Mouse (Mus musculus): ENCODE measurements around the gene Rmi1. TPM values are rescaled to one million over a fixed set of nuclear protein-coding genes. Genes with fewer than 3 reads are reported as not detected.
A peak's percentile ranks its signal among the peaks of the same experiment; 100 is the strongest.
"Not testable (repeated sequence)": the region's sequence is repeated elsewhere in the genome, so short reads cannot be mapped to it uniquely, and the experiment has no call there.

Rmi1 gene
- polyA plus RNA-seq, 1 experiment, result 9.4 TPM

DNA sequence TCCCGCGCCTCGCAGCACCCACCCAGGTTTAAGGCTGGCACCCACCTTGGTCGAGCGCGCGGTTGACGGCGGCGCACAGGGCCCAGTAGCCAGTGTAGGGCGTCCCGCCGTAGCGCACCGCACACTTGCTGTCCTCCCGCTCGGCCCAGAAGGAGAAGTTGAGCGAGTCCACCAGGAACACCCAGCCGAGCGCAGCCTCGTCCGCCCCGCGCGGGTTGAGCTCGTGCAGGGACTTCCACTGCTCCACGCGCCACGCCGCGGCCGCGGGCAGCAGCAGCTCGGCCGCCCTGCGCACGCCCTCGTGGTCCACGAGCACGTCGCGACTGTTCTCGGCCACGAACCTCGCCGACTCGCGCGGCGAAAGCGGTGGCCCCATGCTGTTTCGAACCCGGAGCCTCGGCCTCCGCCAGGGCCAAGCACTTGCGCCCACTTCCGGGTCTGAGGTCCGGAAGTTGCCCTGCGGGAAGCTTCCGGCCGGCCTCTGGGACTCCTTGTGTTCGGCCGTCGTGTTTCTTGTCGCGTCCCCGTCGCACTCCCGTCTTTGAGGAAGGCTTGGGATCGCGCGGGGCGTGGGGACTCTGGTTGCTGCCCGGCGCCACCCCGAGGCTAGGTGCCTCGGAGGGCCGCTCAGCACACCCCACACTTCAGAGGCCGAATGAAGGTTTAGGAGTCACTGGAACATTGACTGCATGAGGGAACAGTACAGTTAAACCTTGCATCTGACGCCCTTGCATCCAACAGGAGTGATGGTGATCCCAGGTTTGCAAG, 17.1 kb upstream of the Rmi1 start, which contains the start of gene 2210016F16Rik:
2210016F16Rik (minus strand) TSS at position 447 of the 768 bp plus-strand sequence.
- 2% methylated on average over 80 of the region's 80 CpGs for WGBS
- peak; percentile 22 to 60 for DNase-seq (ENCODE audit: low read depth in 1 of 2, low spot score in 2 of 2)
- Histone ChIP-seq H3K27ac (ENCODE audit: insufficient read depth, low read length) (peak within 1 kb of the TSS; percentile 71), H3K36me3 (ENCODE audit: control insufficient read depth, insufficient read depth, low read length) (peaks cover 18% of the 10 kb centered on the region), H3K4me3 (ENCODE audit: extremely low read depth, insufficient read depth, insufficient read length) (peak within 1 kb of the TSS; percentile 86), H3K27me3 (ENCODE audit: control insufficient read depth, insufficient read depth, low read length) (no peaks in the 10 kb centered on the region), H3K4me1 (ENCODE audit: control insufficient read depth, insufficient read depth, insufficient read length) (peaks cover 5% of the 10 kb centered on the region)
- peak; percentile 38 for TF ChIP-seq POLR2A (IDR thresholded peaks at IDR 0.05; ENCODE audit: low read depth, low read length)
- no peak for TF ChIP-seq CTCF (IDR thresholded peaks at IDR 0.05; ENCODE audit: extremely low read depth, insufficient read depth, insufficient read length, insufficient replicate concordance)

DNA sequence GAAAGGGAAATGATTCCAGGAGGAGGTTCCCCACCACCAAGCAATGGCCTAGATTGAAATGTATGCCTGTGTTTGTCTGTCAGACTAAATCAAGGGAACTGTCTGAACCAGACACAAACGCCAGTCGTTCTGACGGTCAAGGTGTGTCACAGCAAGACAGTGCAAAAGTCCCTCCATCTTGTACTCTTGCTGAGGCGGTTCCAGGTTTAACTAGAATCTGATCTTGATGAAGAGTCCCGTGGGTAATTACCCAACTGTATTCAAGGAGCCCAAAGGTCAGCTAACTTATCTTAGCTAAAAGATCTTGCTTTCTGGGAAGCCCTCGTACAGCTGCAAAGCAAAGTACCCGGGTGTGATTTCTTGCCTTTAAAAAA, 16.5 kb upstream of the Rmi1 start:
- WGBS, result 83% methylated on average over 7 of the region's 7 CpGs
- Histone ChIP-seq H3K27ac (ENCODE audit: insufficient read depth, low read length) (peak overlapping the region; percentile 71; the same call in 1 of the 2 replicates), H3K27me3 (ENCODE audit: control insufficient read depth, insufficient read depth, low read length) (no peaks in the 10 kb centered on the region), H3K4me1 (ENCODE audit: control insufficient read depth, insufficient read depth, insufficient read length) (peaks cover 5% of the 10 kb centered on the region), H3K36me3 (ENCODE audit: control insufficient read depth, insufficient read depth, low read length) (peaks cover 21% of the 10 kb centered on the region), H3K4me3 (ENCODE audit: extremely low read depth, insufficient read depth, insufficient read length) (peak overlapping the region; percentile 86; the same call in 1 of the 2 replicates)
- no peak for TF ChIP-seq POLR2A (IDR thresholded peaks at IDR 0.05; ENCODE audit: low read depth, low read length)
- no peak for TF ChIP-seq CTCF (IDR thresholded peaks at IDR 0.05; ENCODE audit: extremely low read depth, insufficient read depth, insufficient read length, insufficient replicate concordance)
- no peak for DNase-seq (ENCODE audit: low read depth in 1 of 2, low spot score in 2 of 2)

DNA sequence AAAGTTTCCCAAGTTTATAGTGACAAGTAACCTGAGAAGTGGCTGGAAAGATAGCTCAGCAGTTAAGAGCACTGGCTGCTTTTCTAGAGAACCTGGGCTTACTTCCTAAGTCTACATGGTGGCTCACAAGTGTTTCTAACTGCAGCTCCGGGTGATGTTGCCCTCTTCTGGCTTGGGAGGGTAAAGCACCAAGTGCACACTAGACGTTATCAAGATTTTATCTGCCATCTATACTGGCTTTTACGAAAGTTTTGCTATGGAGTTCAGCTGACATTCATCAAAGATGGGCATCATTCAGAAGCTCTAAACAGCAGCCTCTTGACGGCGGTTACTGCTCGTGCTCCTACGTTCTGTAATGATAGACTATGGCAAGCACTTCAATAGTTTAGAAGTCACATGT, 14.1 kb upstream of the Rmi1 start:
- H3K27me3 ChIP-seq (ENCODE audit: control insufficient read depth, insufficient read depth, low read length), result no peaks in the 10 kb centered on the region
- H3K27ac ChIP-seq (ENCODE audit: insufficient read depth, low read length), result no peak overlapping the region
- H3K36me3 ChIP-seq (ENCODE audit: control insufficient read depth, insufficient read depth, low read length), result peaks cover 13% of the 10 kb centered on the region
- H3K4me1 ChIP-seq (ENCODE audit: control insufficient read depth, insufficient read depth, insufficient read length), result peaks cover 5% of the 10 kb centered on the region
- no peak overlapping the region for H3K4me3 ChIP-seq (ENCODE audit: extremely low read depth, insufficient read depth, insufficient read length)
- WGBS, result 20% methylated on average over 7 of the region's 7 CpGs
- DNase-seq (ENCODE audit: low read depth in 1 of 2, low spot score in 2 of 2), result peak; percentile 59 to 79
- TF ChIP-seq CTCF (IDR thresholded peaks at IDR 0.05; ENCODE audit: extremely low read depth, insufficient read depth, insufficient read length, insufficient replicate concordance) (peak; percentile 65; the same call in 1 of the 2 replicates), POLR2A (IDR thresholded peaks at IDR 0.05; ENCODE audit: low read depth, low read length) (no peak)

DNA sequence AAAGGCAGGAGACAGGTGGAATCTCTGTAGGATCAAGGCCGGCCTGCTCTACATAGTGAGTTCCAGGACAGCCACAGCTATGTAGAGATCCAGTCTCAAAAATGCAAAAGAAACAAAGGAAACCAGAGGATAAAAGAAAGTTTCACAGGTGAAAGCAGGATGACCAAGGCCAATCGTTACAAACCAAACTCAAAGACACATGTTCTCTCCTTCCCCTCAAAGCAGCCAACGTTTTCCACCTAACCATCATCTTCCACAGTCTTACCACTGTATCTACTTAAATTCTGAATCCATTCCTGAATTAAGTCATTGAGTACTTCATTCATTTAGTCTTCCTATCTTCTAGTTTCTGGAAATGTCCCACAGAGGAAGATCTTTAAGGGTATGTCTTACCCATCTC, 13.7 kb upstream of the Rmi1 start:
- Histone ChIP-seq H3K27me3 (ENCODE audit: control insufficient read depth, insufficient read depth, low read length) (no peaks in the 10 kb centered on the region), H3K4me3 (ENCODE audit: extremely low read depth, insufficient read depth, insufficient read length) (no peak overlapping the region), H3K27ac (ENCODE audit: insufficient read depth, low read length) (no peak overlapping the region), H3K4me1 (ENCODE audit: control insufficient read depth, insufficient read depth, insufficient read length) (peaks cover 5% of the 10 kb centered on the region), H3K36me3 (ENCODE audit: control insufficient read depth, insufficient read depth, low read length) (peaks cover 13% of the 10 kb centered on the region)
- DNase-seq (ENCODE audit: low read depth in 1 of 2, low spot score in 2 of 2), result no peak
- TF ChIP-seq CTCF (IDR thresholded peaks at IDR 0.05; ENCODE audit: extremely low read depth, insufficient read depth, insufficient read length, insufficient replicate concordance) (no peak), POLR2A (IDR thresholded peaks at IDR 0.05; ENCODE audit: low read depth, low read length) (no peak)
- WGBS, result 52% methylated on average over 3 of the region's 3 CpGs

DNA sequence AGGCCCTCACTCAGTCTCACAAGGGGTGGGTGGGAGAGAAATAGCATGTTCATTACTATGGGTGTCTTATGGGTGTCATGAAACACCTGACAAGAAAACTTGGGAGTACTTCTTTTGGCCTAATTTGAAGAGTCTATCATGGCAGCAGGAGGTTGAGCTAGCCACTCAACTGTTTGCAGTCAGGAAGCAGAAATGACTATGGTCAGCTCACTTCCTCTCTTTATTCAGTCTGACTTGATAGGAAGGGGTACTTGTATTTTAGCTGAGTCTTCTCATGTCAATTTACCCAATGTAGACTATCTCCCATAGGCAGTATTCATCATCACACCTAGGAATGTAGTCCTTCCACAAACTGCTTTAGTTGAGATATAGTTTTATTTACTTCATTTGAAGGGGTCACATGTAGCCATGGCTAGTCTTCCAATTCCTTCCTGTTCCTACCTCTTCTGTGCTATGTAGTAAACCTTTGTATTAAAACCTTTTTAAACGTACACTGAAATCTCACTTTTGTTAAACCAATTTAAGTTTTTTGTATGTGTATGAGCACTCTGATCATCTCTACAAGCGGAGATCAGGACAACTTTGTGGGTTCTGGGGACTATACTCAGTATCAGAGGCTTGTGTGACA, 12.6 kb upstream of the Rmi1 start:
- TF ChIP-seq CTCF (IDR thresholded peaks at IDR 0.05; ENCODE audit: extremely low read depth, insufficient read depth, insufficient read length, insufficient replicate concordance) (no peak), POLR2A (IDR thresholded peaks at IDR 0.05; ENCODE audit: low read depth, low read length) (no peak)
- Histone ChIP-seq H3K27ac (ENCODE audit: insufficient read depth, low read length) (no peak overlapping the region), H3K27me3 (ENCODE audit: control insufficient read depth, insufficient read depth, low read length) (no peaks in the 10 kb centered on the region), H3K36me3 (ENCODE audit: control insufficient read depth, insufficient read depth, low read length) (peaks cover 17% of the 10 kb centered on the region), H3K4me1 (ENCODE audit: control insufficient read depth, insufficient read depth, insufficient read length) (peaks cover 5% of the 10 kb centered on the region), H3K4me3 (ENCODE audit: extremely low read depth, insufficient read depth, insufficient read length) (no peak overlapping the region)
- no peak for DNase-seq (ENCODE audit: low read depth in 1 of 2, low spot score in 2 of 2)
- WGBS, result 87% methylated on average over 2 of the region's 2 CpGs

DNA sequence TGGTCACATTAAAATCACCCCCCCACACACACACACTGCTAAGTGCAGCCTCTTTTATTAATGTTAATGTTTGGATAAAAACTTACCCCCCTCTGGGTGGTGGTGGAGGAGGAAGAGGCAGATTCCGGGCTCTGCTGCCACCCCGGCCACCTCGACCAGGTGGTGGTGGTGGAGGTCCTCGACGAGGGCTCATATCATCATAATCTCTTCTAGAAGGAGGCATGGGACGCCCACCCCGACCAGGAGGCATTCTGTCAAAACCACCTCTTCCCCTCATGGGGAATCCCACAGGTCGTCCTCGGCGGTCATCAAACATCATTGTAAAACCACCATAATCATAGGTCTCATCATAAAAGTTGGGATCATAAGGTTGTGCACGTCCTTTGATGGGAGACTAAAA, 7.7 kb upstream of the Rmi1 start:
- H3K27ac ChIP-seq (ENCODE audit: insufficient read depth, low read length); H3K4me1 ChIP-seq (ENCODE audit: control insufficient read depth, insufficient read depth, insufficient read length); DNase-seq (ENCODE audit: low read depth in 1 of 2, low spot score in 2 of 2); H3K4me3 ChIP-seq (ENCODE audit: extremely low read depth, insufficient read depth, insufficient read length); H3K27me3 ChIP-seq (ENCODE audit: control insufficient read depth, insufficient read depth, low read length): not testable (repeated sequence)
- peaks cover 46% of the 10 kb centered on the region for H3K36me3 ChIP-seq (ENCODE audit: control insufficient read depth, insufficient read depth, low read length)
- 90% methylated on average over 11 of the region's 11 CpGs for WGBS

DNA sequence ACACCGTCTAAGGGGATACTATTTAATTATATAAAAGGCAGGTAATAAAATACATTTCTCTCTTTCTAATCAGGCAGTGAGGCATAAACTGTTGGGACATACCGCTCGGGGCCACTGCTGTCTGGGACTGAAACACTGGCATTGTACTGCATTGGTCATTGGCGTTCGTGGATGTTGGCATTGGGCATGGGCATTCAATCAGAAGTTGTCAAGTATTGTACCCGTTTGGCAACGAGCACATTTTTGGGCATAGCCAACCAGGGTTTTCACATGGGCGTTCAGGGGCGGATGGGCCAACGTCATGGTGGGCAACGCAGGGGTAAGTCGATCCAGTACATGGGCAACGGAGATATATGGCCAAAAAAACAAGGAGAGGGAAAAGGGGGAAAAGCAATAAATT, 4.4 kb upstream of the Rmi1 start:
- H3K27me3 ChIP-seq (ENCODE audit: control insufficient read depth, insufficient read depth, low read length), result no peaks in the 10 kb centered on the region
- no peak overlapping the region for H3K4me3 ChIP-seq (ENCODE audit: extremely low read depth, insufficient read depth, insufficient read length)
- H3K36me3 ChIP-seq (ENCODE audit: control insufficient read depth, insufficient read depth, low read length), result peaks cover 36% of the 10 kb centered on the region
- no peaks in the 10 kb centered on the region for H3K4me1 ChIP-seq (ENCODE audit: control insufficient read depth, insufficient read depth, insufficient read length)
- TF ChIP-seq POLR2A (IDR thresholded peaks at IDR 0.05; ENCODE audit: low read depth, low read length) (no peak), CTCF (IDR thresholded peaks at IDR 0.05; ENCODE audit: extremely low read depth, insufficient read depth, insufficient read length, insufficient replicate concordance) (no peak)
- WGBS, result 94% methylated on average over 13 of the region's 13 CpGs
- H3K27ac ChIP-seq (ENCODE audit: insufficient read depth, low read length), result no peak overlapping the region
- DNase-seq (ENCODE audit: low read depth in 1 of 2, low spot score in 2 of 2), result no peak

All from spleen, adult 2 months (tissue).